Mouse (Mus musculus) heart, postnatal 0 days (tissue): ENCODE results near the gene Gm17304.

Source experiments
- CTCF ChIP-seq: IDR thresholded peaks from 2 replicates; pipeline ENCODE4 v1.5.1; 2016; ENCODE audit warnings: antibody characterized with exemption, control low read depth, low read depth
- EP300 ChIP-seq: IDR thresholded peaks from 2 replicates; pipeline ENCODE4 v1.6.1; 2016; ENCODE audit warnings: antibody characterized with exemption, low read depth

- TF ChIP-seq CTCF (no peak), EP300 (no peak)
Measured at GRCm38 (mm10) chr5:106575098-106575497, 33.8 kb upstream of the Gm17304 start.
